Mouse (Mus musculus) cerebral cortex, adult 2 months (tissue): ENCODE data around the gene Zkscan6.

Experiments
- WGBS: fragments of 180-500 bp; shearing (Covaris S2); methylation state at CpG from one replicate; pipeline ENCODE4 v1.1.7; 2018; 5-methylcytosine and 5-hydroxymethylcytosine counted together

Gene Zkscan6

DNA sequence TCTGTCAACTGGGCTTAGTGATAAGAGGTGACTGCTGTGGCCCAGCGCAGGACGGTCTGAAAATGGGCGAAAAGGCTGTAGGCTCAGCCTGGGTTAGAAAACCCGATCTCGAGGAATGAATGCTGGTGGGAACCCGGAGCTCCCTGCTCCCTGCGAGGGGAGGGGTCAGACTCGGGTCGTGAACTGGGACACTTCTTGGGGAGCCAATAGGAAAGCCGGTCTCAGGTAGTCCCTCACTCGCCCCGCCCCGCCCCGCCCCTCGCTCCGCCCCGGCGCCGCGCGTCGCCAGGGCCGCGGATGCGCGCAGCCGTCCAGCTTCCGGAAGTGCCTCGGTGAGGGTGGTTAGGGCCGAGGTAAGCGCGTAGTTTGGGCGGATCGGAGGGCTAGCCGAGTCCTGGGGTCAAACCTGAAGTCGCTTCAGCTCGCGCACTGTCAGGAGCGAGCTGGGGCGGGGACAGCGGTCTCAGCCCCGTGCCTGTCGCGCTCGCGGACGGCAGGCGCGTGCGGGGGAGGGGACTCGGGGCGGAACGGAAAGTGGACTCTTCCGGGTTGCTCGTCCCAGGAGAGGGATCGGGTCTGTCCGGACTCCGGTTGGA is at the start of gene Zkscan6:
Gene Zkscan6 (plus strand): TSS at position 267 of the 596 bp plus-strand sequence.
- under 1% methylated on average over 58 of the region's 58 CpGs for WGBS

DNA sequence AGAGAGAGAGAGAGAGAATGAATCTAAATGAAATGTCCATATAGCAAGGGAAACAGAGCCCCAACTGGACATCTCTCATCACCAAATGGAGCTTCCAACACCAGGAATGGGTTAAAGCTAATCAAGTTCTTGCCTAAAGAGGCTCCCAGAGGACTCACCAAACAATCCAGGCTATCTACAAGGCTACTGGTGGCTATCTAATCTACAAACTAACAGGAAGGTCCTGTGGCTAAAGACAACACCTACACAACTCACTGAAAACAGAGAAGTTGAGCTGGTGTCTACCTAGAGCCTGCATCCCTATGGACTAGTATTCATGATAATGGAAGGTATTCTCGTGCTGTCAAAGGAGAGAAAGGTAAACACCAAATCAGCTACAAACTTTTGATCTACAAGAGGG is 47.6 kb upstream of the Zkscan6 start:
- WGBS, result 93% methylated on average over 1 of the region's 1 CpGs

DNA sequence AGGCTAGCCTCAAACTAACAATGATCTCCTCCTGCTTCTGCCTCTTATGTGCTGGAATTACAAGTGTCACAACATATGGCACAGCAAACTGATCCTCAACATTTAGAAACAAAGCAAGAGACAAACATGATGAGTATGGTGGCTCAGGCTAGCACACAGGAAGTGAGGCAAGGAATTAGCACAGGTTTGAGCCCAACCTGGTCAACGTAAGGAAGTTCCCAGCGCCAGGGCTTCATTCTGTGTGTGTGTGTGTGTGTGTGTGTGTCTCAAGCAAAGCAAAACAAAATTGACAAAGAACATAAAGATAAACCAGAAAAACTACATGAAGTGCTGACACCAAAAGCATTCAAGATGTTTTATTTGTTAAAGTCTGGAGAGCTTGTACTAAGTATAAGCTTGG is 46.1 kb upstream of the Zkscan6 start:
- 81% methylated on average over 2 of the region's 2 CpGs for WGBS

DNA sequence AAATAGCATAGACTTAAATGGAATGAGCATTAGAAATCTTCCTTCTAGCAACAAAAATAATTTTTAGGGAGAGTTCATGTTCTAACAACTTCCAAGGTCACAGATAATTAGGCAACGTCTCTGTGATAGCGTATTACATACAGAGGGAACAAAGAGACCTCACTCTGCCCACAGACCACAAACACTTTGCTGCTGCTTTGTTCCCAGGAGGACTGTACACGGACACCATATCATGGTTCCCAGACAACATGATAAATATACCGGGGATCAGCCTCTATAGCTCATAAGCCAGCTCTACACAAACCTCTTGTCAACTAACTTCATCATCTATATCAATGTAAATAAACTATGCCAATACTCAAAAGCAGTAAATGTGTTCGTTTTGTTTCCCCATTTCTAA is 37.0 kb upstream of the Zkscan6 start:
- WGBS, result 76% methylated on average over 5 of the region's 5 CpGs

DNA sequence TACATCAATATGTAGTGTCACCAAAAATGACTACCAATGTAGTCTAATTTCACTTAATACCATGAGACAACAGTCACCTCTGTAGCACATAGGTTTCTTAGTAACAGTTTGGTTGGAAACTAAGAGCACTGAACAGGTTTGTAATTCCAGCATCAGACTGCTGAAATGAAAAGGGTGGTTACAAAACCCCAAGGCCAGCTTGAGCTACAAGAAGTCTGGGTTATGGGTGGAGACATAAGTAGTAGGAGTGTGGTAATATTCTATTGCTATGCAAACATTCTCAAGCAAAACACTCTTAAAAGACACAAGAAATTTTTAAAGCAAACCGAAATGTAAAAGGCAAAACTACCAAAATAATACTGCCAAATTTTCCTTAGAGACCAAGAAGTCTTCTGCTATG is 35.4 kb upstream of the Zkscan6 start:
- WGBS, result 61% methylated on average over 1 of the region's 1 CpGs

DNA sequence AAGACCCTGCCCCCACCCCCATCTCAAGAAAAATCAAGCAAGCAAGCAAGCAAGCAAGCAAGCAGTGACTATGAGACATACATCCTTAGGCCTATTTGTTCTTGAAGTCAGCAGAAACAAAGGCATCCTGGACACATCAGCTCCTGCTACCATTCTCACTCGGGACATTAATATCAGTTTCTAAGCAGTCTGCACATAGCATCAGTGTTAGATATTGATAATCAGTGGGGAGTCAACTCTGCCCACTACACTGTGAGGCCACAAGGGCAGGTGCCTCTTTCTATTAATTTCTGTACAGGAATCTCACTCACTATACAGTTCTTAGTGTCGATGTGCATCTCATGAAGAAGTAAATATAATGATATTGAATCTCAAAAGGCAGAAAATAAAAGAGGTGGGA is 33.4 kb upstream of the Zkscan6 start:
- whole genome bisulfite sequencing, result 86% methylated on average over 2 of the region's 2 CpGs

DNA sequence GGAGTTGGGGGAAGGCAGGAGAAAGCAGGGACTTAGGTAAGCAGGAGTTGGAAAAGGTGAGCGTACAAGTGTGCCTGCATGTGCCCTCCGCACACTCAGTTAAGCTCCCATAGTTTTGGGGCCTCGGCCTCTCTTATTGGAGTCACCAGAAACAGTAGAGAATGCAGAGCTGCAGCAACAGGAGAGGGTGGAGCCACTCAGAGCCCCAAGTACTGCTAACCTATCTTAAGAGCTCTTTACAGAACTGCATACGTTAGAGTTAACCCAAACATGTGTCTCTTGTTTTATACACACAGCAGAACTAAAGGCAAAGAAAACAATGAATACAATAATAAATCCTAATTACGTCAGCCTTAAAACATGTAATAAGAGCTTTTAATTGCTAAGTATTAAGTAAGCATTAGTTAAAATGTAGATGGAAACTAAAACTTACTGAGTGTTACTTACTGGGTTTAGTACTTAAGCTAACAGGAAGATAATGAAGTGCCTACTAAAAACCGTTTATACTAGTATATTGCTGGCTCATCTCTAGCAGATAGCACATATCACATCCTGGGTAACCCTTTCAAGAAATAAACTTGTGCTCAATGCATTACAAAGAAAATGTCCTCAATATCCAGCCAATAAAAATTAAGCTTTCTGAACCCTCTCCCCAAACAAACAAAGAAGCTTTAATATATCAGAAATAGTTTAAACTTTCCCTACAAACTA is 32.9 kb upstream of the Zkscan6 start:
- WGBS, result 69% methylated on average over 6 of the region's 6 CpGs

DNA sequence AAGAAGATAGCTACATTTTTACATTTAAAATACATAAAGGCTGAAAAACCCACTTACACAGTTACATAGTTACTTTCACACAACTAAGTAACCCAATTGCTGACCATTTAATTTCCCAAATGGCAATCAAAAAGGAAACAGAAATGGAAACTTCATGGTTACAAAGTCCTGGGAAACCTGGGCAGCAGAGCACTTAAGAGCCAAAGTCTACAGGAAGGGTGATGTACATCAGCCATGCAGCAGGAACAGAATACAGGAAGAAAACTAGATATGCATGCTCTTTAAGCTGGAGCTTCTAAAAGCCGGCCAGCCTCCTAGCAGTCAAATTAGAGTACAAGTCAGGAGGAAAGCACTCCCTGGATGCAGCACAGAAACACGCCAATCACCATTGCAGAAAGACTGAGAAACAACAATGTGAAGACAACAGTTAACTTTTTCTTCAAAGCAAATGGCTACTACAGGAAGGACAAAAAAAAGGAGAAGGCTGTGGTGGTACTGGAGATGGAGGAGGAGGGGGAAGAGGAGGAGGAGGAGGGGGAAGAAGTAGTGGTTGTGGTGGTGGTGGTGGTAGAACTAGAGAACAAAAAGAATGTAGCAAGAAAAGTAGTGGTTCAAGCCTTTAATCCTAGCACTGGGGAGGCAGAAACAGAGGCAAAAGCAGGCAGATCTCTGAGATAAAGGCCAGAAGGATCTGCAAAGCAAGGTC is 29.9 kb upstream of the Zkscan6 start:
- WGBS, result 57% methylated on average over 2 of the region's 2 CpGs

DNA sequence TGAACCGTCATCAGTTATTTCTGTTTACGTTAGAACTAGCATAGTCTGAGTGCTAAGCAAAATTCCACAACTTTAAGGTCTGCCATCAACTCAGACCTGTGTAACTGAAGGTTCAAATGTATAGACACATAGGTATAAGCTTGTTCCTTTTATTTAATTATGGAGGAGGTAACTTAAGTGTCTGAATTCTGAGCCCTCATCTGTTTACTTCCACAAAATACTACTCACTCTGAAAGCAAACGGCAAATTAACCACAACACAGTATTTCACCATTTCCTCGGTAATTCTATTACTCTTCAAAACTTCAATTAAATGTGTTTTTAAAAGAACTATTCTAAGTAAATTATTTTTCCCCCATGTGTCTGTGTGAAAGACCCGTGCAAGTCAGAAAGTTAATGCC is 29.2 kb upstream of the Zkscan6 start:
- WGBS, result 64% methylated on average over 5 of the region's 5 CpGs

DNA sequence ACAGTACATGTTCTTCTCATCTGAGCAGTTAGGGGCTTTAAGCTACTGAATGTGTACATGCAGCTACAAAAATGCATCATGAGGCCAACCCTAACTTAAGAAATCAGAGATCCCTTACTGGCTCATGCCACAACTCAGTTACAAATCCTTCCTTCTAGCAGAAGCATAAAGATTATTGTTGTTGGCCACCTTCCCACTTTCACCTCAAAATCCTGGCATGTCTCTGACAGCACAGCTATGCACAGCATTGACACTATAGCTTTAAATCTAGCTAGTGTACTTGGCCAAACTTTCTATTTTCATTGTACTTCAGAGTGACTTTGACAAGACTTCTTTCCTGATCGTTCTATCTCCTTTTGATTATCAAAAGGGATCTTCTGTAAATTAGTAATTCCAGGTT is 27.9 kb upstream of the Zkscan6 start:
- WGBS, result 36% methylated on average over 1 of the region's 1 CpGs

DNA sequence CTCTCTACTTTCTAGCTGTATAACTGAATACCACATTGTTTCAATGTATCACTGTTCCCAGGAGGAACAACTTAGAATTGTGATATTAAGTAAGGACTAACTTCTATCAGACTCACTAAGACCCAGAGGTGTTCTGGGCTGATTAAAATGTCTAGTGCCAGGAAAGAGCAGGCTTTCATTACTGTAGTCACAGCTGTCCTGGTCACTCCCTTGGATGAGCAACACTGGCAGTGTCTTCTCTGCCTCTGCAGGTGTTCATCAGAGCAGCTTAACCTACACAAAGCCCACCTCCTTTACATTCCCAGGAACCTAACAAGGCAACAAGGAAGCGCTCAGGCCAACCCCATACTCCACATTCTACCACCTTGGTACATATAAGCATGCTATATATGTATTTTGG is 27.4 kb upstream of the Zkscan6 start:
- WGBS, result 91% methylated on average over 1 of the region's 1 CpGs

DNA sequence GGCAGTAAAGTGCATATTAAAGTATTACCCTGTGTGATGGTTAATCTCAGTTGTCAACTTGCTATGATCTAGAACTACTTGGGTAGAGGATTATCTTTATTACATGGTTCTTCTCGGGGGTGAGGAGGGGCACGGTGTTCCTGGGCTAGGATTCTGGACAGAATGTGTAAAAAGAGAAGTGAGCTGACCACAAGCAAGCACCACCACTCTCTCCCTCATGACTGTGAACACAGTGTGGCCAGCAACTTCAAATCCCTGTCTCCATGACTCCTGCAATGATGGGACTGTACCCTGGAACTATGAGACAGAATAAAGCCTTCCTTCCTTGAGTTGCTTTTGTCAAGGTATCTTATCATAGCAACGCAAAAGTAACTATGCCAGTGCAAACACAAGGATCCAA is 25.4 kb upstream of the Zkscan6 start:
- WGBS, result 87% methylated on average over 3 of the region's 3 CpGs

DNA sequence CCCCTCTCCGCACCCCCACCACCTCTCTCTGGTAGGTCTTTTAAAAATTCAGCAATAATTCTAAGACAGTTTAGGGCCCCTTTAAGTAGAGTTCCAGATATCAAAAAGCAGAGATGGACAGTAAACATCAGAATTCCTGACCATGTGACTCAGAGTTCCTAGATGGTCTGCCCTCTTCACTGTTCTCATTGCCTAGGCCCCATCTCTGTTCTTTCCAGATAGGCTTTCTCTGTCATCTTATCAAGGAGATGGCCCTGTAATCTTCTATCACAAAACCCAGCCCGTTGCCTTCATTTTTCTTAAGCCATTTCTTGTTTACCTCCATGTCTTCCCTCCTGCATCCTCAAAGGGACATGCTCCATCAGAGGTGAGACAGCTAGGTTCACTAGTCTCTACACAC is 20.8 kb upstream of the Zkscan6 start:
- WGBS, result 86% methylated on average over 2 of the region's 2 CpGs

DNA sequence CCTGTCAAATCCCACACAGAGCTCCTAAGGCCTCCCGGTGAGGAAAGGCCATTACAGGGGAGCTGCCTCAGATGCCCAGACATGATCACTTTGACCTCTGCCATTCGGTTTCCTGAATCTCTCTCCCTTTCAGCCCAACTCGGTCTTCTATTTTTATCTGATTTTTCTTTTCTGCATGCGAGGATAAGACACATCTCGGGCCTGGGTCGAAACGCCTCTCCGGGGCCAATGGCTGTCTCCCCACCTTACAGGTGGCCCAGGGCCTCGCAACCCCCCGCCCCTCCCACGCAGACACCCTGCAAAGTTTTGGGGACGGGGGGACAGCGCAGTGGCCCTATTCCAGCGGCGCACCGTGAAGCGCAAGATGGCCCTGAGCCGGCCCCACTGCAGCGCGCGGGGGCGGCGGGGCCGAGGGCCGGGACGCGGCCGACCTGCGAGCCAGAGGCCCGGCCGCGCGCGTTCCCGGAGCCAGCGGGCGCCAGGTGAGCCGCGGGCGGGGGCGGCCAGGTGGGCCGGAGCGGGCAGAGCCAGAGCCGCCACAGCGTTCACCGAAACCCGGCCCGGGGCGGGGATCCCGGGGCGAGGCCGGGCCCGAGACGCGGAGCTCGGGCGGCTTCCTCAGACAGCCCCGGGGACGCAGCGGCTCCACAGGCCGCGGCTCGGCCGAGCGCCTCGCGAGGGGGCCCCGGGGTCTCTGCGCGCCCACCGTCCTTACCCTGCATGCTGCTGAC is 19.4 kb upstream of the Zkscan6 start:
- WGBS, result 2% methylated on average over 69 of the region's 71 CpGs

DNA sequence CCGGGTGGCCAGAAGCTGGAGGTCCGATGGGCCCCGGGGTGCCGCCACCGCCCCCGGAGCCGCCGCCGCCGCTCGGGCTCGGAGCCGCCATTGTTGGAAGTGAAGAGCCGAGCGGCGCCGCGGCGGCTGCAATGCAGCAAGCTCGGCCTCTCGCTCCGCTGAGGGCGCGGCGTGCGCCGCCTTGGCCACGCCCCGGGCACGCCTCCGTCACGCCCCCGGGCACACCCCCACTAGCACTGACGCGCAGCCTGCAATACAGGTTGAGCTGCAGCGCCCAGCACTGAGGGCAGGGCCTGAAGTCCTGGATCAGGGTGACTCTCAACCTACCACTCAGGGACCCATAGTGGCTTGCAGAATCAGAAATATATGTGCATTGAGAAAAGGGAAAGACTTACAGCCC is 18.8 kb upstream of the Zkscan6 start, which contains the start of gene Map2k4:
Gene Map2k4 (minus strand): TSS at position 144 of the 400 bp plus-strand sequence.
- WGBS, result 0% methylated on average over 35 of the region's 36 CpGs

DNA sequence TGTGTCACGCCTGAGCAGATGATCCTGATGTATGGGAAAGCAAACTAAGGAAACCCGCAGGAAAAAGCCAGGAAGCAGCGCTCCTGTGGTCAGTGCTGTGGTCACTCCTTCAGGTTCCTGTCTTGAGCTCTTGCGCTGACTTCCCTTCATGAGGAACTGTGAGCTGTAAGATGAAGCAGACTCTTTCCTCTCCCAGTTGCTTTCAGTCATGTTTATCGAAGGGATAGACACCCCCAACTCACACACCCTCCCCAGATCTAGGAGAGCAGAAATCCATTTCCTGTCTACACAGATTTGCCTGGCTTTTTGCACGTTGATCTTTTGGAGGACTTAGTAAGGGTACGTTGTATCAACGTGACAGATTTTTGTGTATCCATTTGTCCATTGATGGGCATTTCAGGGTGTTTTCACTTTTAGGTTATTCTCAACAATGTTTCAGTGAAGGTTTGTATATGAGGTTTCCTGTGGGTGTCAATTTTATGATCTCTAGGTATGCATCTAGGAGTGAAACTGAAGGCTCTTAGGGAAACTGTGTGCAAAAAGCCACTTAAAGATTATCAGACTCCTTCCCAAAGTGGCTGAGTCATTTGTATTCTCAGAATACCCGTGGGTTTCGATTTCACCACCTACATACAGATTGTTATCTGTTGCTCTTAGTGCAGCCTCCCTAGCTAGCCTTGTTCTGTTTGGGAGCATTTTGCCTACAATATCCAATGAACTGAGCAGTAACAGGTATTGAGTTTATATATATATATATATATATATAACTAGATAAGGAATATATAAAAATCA is 12.4 kb upstream of the Zkscan6 start:
- 62% methylated on average over 10 of the region's 10 CpGs for WGBS

DNA sequence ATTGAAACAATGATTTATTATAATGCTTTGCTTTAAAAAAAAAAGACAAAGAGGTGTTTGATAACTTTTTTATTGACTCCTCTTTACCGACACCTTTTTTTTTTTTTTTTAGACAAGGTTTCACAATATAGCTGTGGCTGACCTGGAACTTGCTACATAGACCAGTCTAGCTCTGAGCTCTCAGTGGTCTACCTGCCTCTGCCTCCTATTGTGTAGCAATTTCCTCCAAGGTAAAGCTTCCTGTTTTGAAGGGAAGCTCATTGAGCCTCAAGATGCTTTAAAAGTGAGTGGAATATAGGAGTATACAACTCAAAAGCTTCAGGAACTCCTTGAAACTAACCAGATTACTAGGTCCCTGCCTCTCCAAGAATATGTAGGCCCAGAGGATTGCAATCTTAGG is 11.1 kb upstream of the Zkscan6 start:
- WGBS, result 86% methylated on average over 1 of the region's 1 CpGs

DNA sequence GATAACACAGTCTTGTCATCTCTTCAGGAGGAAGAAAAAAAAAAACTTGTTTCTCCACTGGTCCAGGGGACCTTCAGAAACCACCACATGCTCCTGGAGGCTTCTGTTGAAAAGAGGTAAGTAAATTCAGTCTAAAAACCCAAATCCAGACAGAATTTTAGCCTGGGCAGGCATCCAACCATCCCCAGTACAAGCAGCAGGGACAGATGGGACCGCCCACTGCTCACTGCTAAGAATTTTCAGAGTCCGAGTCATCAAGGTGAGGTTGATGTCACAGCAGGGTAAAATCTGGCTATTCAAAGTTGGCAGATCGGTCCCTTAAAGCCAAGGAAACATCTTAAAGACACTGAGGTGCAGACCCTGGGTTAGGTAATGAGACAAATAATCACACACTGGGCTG is 5.1 kb upstream of the Zkscan6 start:
- 37% methylated on average over 3 of the region's 3 CpGs for WGBS

DNA sequence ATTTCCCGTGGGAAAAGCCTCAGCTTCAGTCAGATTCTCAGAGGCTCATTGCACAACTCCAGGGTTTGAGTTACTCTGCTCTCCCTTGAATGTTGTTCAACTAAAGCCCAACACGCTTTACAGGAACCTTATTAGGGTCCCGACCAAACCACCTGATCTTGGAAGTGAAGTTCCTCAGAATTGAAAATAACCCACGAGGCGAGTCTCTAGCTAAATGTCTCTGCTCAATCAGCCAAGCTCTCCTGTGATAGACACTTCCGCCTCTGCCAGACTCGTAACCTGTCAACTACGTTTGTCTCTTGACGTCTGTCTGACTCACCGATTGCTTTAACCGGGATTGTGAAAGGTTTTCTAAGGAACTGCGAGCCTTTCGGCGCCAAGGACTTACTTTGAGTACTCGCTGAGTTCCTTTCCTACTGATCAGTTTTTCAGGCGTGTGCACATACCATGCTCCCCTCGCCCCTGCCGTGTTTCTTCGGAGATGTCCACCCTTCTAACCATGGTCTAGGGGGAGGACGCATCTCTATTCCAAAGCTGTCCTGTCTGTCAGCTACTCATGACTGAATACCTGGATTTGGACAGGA is 562 bp upstream of the Zkscan6 start:
- under 1% methylated on average over 20 of the region's 20 CpGs for WGBS

DNA sequence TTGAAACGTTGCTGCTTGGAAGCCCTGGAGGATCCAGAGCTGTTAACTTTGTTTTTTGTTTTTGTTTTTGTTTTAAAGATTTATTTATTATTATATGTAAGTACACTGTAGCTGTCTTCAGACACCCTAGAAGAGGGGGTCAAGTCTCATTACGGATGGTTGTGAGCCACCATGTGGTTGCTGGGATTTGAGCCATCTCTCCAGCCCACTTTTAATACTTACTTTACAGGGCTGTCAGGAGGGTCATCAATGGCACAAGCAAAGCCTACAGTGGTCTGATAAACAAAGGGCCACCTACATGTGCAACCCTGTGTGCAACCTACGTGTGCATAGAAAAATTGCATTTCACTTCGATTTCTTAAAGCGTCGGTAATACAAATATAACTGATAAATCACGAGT is 626 bp downstream of the Zkscan6 start:
- WGBS, result 38% methylated on average over 7 of the region's 7 CpGs

DNA sequence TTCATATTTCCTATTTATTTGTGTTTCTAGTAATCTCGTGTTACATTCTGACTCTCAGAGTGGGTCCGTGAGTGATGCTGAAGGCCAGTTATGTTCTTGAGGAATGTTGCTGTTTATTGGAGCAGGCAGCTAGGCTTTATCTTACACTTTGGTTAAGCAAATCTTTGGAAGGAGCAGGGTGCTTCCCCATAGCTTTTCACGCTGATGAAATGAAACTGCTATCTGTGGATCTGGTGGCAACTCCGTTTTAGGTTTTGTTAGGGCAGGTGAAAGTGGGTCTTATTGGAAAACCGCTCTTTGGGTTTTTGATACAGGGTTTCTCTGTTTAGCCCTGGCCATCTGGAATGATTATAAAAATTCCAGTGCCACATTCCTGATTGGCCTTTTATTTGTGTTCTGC is 5.1 kb downstream of the Zkscan6 start:
- 67% methylated on average over 5 of the region's 5 CpGs for WGBS
